Mouse (Mus musculus): ENCODE measurements around the gene Ltbp4. TPM values are rescaled to one million over a fixed set of nuclear protein-coding genes. Genes with fewer than 3 reads are reported as not detected.
A peak's percentile ranks its signal among the peaks of the same experiment; 100 is the strongest.

Ltbp4 gene
- total and polyA plus RNA-seq, 3 experiments: 2.9 to 14.2 TPM; not detected in 1

- peak within 1 kb of the TSS; percentile 58 to 96 for H3K4me3 ChIP-seq (ENCODE audit: control insufficient read depth in 1 of 2, insufficient read depth in 1 of 2, low read depth in 2 of 2, low read length in 2 of 2)
- peaks cover 0 to 14% of the 10 kb centered on the region in 2 experiments; a peak in 2 of 4 replicates for H3K36me3 ChIP-seq (ENCODE audit: control insufficient read depth in 1 of 2, insufficient read depth in 2 of 2, low read length in 2 of 2)
- no peaks in the 10 kb centered on the region for H3K9me3 ChIP-seq (replicated peaks; ENCODE audit: insufficient read depth, low read length)
- peak; percentile 28; the same call in 1 of the 2 replicates for TF ChIP-seq ETS1 (IDR thresholded peaks at IDR 0.05; ENCODE audit: low read depth, low read length)
- TF ChIP-seq CTCF (IDR thresholded peaks at IDR 0.05 in 2 of 3, conservative IDR thresholded peaks at IDR 0.05 in 1 of 3; ENCODE audit: control insufficient read depth in 1 of 3, insufficient read depth in 1 of 3, low read depth in 2 of 3, low read length in 3 of 3, poor library complexity in 1 of 3, severe bottlenecking in 1 of 3): no peak
- TF ChIP-seq BHLHE40 (IDR thresholded peaks at IDR 0.05; ENCODE audit: borderline replicate concordance, low read depth, low read length): no peak
- peak; percentile 99 for TF ChIP-seq ELF1 (IDR thresholded peaks at IDR 0.05; ENCODE audit: low read depth, low read length)
- TF ChIP-seq UBTF (IDR thresholded peaks at IDR 0.05; ENCODE audit: borderline replicate concordance, insufficient read depth, low read depth, low read length): no peak
- TF ChIP-seq SIN3A (IDR thresholded peaks at IDR 0.05; ENCODE audit: low read length): 0 out of 2 replicates have a peak, but pooled peaks have one; percentile 63
- TF ChIP-seq CHD2 (IDR thresholded peaks at IDR 0.05; ENCODE audit: low read length): peak; percentile 29; the same call in 1 of the 2 replicates
- TF ChIP-seq SMC3 (IDR thresholded peaks at IDR 0.05; ENCODE audit: low read depth, low read length): no peak; the same call in 1 of the 2 replicates
- TF ChIP-seq HCFC1 (IDR thresholded peaks at IDR 0.05; ENCODE audit: low read depth, low read length): peak; percentile 78
- TF ChIP-seq NRF1 (IDR thresholded peaks at IDR 0.05; ENCODE audit: insufficient read depth, low read depth, low read length, poor library complexity, severe bottlenecking): peak; percentile 17; the same call in 1 of the 2 replicates
- no peak for TF ChIP-seq ZC3H11A (IDR thresholded peaks at IDR 0.05; ENCODE audit: low read depth, low read length)
- no peak for TF ChIP-seq ZKSCAN1 (IDR thresholded peaks at IDR 0.05; ENCODE audit: low read depth, low read length)
- TF ChIP-seq KAT2A (conservative IDR thresholded peaks at IDR 0.05; ENCODE audit: low read depth, low read length): no peak
- no peak for TF ChIP-seq TAL1 (IDR thresholded peaks at IDR 0.05; ENCODE audit: low read length)
- 0 out of 2 replicates have a peak, but pooled peaks have one; percentile 8 for TF ChIP-seq USF1 (IDR thresholded peaks at IDR 0.05; ENCODE audit: low read depth, low read length)
- no peak for TF ChIP-seq GABPA (IDR thresholded peaks at IDR 0.05; ENCODE audit: low read depth, low read length)
- TF ChIP-seq USF2 (IDR thresholded peaks at IDR 0.05; ENCODE audit: borderline replicate concordance in 1 of 2, insufficient read depth in 1 of 2, low read depth in 1 of 2, low read length in 2 of 2): no peak
- no peak for TF ChIP-seq POLR2AphosphoS2 (IDR thresholded peaks at IDR 0.05; ENCODE audit: low read length)
- TF ChIP-seq E2F4 (IDR thresholded peaks at IDR 0.05; ENCODE audit: borderline replicate concordance, low read depth, low read length): no peak
- no peak for TF ChIP-seq ZNF384 (IDR thresholded peaks at IDR 0.05; ENCODE audit: low read depth, low read length)
- TF ChIP-seq TBP (IDR thresholded peaks at IDR 0.05; ENCODE audit: low read depth, low read length): peak; percentile 35; the same call in 1 of the 2 replicates
- no peak for TF ChIP-seq MYB (IDR thresholded peaks at IDR 0.05; ENCODE audit: low read depth, low read length)
- peak; percentile 29; the same call in 1 of the 2 replicates for TF ChIP-seq RCOR1 (IDR thresholded peaks at IDR 0.05; ENCODE audit: low read depth, low read length)
- TF ChIP-seq MEF2A (IDR thresholded peaks at IDR 0.05; ENCODE audit: extremely low read depth, insufficient replicate concordance, low read depth, low read length, poor library complexity, severe bottlenecking): no peak
- TF ChIP-seq MAZ (IDR thresholded peaks at IDR 0.05; ENCODE audit: low read depth, low read length): peak; percentile 91
- 0 out of 4 replicates have a peak, but pooled peaks of 1 of the 2 experiments have one; percentile 9 for TF ChIP-seq EP300 (IDR thresholded peaks at IDR 0.05; ENCODE audit: low read depth in 1 of 2, low read length in 2 of 2)
- TF ChIP-seq JUND (IDR thresholded peaks at IDR 0.05; ENCODE audit: low read depth, low read length): no peak
- 0 out of 2 replicates have a peak, but pooled peaks have one; percentile 39 for TF ChIP-seq MXI1 (IDR thresholded peaks at IDR 0.05; ENCODE audit: low read depth, low read length)
- TF ChIP-seq POLR2A (IDR thresholded peaks at IDR 0.05; ENCODE audit: control insufficient read depth in 1 of 2, insufficient read depth in 1 of 2, low read depth in 1 of 2, low read length in 2 of 2, poor library complexity in 1 of 2): peak in 1 of 2 experiments; percentile 23; a peak in 2 of 4 replicates
- TF ChIP-seq NELFE (IDR thresholded peaks at IDR 0.05; ENCODE audit: low read depth, low read length): peak; percentile 56
- H3K27ac ChIP-seq (ENCODE audit: control insufficient read depth, low read depth, low read length): peak within 1 kb of the TSS; percentile 85
- peaks cover 4 to 16% of the 10 kb centered on the region in 2 experiments for H3K4me1 ChIP-seq (ENCODE audit: control insufficient read depth in 1 of 2, insufficient read depth in 2 of 2, low read length in 2 of 2)
- DNase-seq (ENCODE audit: low read depth, low spot score): peak; percentile 97
- H3K79me2 ChIP-seq (ENCODE audit: control insufficient read depth, insufficient read depth, low read length, poor library complexity): peaks cover 3% of the 10 kb centered on the region; the same call in 1 of the 2 replicates
- peak within 1 kb of the TSS; percentile 69 for H3K9ac ChIP-seq (ENCODE audit: control insufficient read depth, low read depth, low read length, poor library complexity, severe bottlenecking)
- H3K27me3 ChIP-seq (ENCODE audit: control insufficient read depth in 1 of 2, insufficient read depth in 2 of 2, low read length in 2 of 2): no peaks in the 10 kb centered on the region
Measured at GRCm38 (mm10) chr7:27355745-27356240, 18.3 kb upstream of the Ltbp4 start, which contains the start of gene Shkbp1. Shkbp1 (minus strand) TSS chr7:27356019.
